Mouse (Mus musculus) liver, embryonic 14.5 days (tissue): ENCODE measurements around the gene E2f3. TPM values are rescaled to one million over a fixed set of nuclear protein-coding genes. Genes with fewer than 3 reads are reported as not detected.

Experiments
- ATAC-seq: fragments of 200-750 bp; cut with Nextera tagmentation; 2 replicates; pipeline ENCODE4 v1.8.0; 2017; ENCODE audit warnings: moderate number of reproducible peaks, mild to moderate bottlenecking, moderate library complexity; ENCODE audit not compliant: insufficient read depth
- DNase-seq, 3 experiments: peaks; one replicate each; pipeline ENCODE4 v3.0.0-alpha.2; 2012 to 2013; ENCODE audit warnings: low read depth in 3 of 3, low spot score in 3 of 3
- H3K27ac ChIP-seq: fragments of 300-500 bp; sonication (generic); 2 replicates; pipeline ENCODE4 v1.5.1; 2014; ENCODE audit warnings: moderate library complexity, mild to moderate bottlenecking, control low read depth, inconsistent platforms
- H3K27me3 ChIP-seq: fragments of 300-500 bp; sonication (generic); 2 replicates; pipeline ENCODE4 v1.6.1; 2014; ENCODE audit warnings: mild to moderate bottlenecking, low read length, moderate library complexity; ENCODE audit not compliant: control insufficient read depth, insufficient read depth
- H3K36me3 ChIP-seq: fragments of 300-500 bp; sonication (generic); replicated peaks from 2 replicates; pipeline ENCODE4 v1.6.1; 2014; ENCODE audit warnings: low read depth; ENCODE audit not compliant: control insufficient read depth, insufficient read depth
- H3K4me1 ChIP-seq, 2 experiments: fragments of 200-500 bp in 1 of 2; fragments of 300-500 bp in 1 of 2; sonication (generic) in 1 of 2; replicated peaks; 2 replicates each; pipeline ENCODE4 v1.6.1; 2012 to 2014; ENCODE audit warnings: antibody characterized with exemption in 1 of 2, inconsistent platforms in 1 of 2, low read length in 1 of 2; ENCODE audit not compliant: control insufficient read depth in 2 of 2, insufficient read depth in 2 of 2
- H3K4me2 ChIP-seq: fragments of 300-500 bp; sonication (generic); 2 replicates; pipeline ENCODE4 v1.6.1; 2014; ENCODE audit warnings: low read depth, mild to moderate bottlenecking, control low read depth, moderate library complexity
- H3K4me3 ChIP-seq, 2 experiments: fragments of 200-500 bp in 1 of 2; fragments of 300-500 bp in 1 of 2; sonication (generic) in 1 of 2; 2 replicates each; pipeline ENCODE4 v1.5.1; 2012 to 2014; ENCODE audit warnings: low read depth in 2 of 2, low read length in 2 of 2, mild to moderate bottlenecking in 2 of 2, control low read depth in 1 of 2, inconsistent platforms in 1 of 2, moderate library complexity in 1 of 2; ENCODE audit not compliant: insufficient read depth in 1 of 2
- H3K9ac ChIP-seq: fragments of 300-500 bp; sonication (generic); replicated peaks from 2 replicates; pipeline ENCODE4 v1.6.1; 2014; ENCODE audit warnings: mild to moderate bottlenecking, control low read depth, moderate library complexity
- H3K9me3 ChIP-seq: fragments of 300-500 bp; sonication (generic); 2 replicates; pipeline ENCODE4 v1.6.1; 2016; ENCODE audit warnings: low read length, mixed read lengths; ENCODE audit not compliant: control insufficient read depth
- CTCF ChIP-seq: IDR thresholded peaks from 2 replicates; pipeline ENCODE4 v1.5.1; 2016; ENCODE audit warnings: antibody characterized with exemption, low read depth, control low read depth
- EP300 ChIP-seq: IDR thresholded peaks from 2 replicates; pipeline ENCODE4 v1.6.1; 2016; ENCODE audit warnings: antibody characterized with exemption, low read depth
- WGBS: fragments of 180-500 bp; shearing (Covaris S2); extraction: QIAGEN DNeasy Blood & Tissue Kit; methylation state at CpG from one replicate; pipeline ENCODE4 v1.1.7; 2014; ENCODE audit not compliant: insufficient replicate concordance; 5-methylcytosine and 5-hydroxymethylcytosine counted together
- polyA plus RNA-seq, 2 experiments: library from polyadenylated mRNA; depleted of rRNA in 1 of 2; stranded (reverse) in 1 of 2; unstranded in 1 of 2; fragments of >200 nt; fragmentation: Nextera tagmentation in 1 of 2; extraction: Ambion mirVana in 1 of 2; gene quantifications; 2 replicates each; pipeline versions ENCODE4 v1.2.1 to v1.2.3; 2012 to 2014

Gene E2f3
- polyA plus RNA-seq, 2 experiments, result 3.4 to 5.5 TPM

DNA sequence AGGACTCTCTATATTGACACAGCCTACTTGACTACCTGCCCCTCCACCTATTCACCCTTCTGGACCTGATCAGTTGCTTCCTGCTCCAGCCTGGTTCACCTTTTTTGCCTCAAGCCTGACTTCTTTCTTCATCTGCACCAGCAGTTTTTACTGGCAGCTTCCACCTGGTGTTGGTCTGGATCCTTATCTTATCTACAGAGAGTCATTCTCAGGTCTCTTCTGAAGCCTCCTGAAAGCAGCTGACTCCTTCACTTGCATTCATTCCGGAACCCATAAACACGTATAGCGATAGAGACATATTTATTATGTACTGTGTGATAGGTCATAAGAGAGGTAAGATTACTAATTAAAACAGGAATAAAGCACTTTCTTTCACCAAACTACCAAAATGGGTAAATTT is 119.1 kb downstream of the E2f3 start:
- H3K9me3 ChIP-seq, result no peaks in the 10 kb centered on the region

DNA sequence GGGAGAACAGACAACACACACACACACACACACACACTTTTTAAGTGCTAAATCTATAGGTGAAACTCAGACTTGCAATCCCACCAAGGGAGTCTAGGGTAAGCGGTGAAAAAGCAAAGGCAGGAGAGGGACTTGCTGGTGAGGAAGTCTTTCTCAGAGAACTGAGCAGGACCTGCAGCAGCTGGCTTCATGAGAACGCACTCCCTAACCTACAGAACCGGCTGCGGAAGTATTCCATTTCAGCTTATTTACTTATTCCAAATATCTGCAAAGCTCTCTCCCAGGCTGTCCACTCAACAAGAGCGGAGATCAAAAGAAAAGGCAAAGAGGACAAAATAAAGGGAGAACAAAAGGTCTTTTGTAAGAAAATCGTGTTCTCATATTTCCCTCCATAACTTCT is 121.5 kb downstream of the E2f3 start:
- WGBS, result 64% methylated on average over 6 of the region's 6 CpGs
- no peak overlapping the region for H3K4me2 ChIP-seq
- H3K27ac ChIP-seq, result no peak overlapping the region
- no peaks in the 10 kb centered on the region for H3K9me3 ChIP-seq
- H3K9ac ChIP-seq, result no peak overlapping the region
- no peaks in the 10 kb centered on the region for H3K27me3 ChIP-seq
- H3K4me1 ChIP-seq, result no peaks in the 10 kb centered on the region
- TF ChIP-seq CTCF (no peak), EP300 (no peak)
- no peak overlapping the region for H3K4me3 ChIP-seq
- DNase-seq (no peak), ATAC-seq (no peak)
- H3K36me3 ChIP-seq, result no peaks in the 10 kb centered on the region

More for the DNA sequence above, 119.1 kb downstream of the E2f3 start:
- TF ChIP-seq CTCF (no peak), EP300 (no peak)
- Histone ChIP-seq H3K9ac (no peak overlapping the region), H3K27me3 (no peaks in the 10 kb centered on the region), H3K4me3 (no peak overlapping the region), H3K4me1 (no peaks in the 10 kb centered on the region), H3K4me2 (no peak overlapping the region), H3K27ac (no peak overlapping the region), H3K36me3 (no peaks in the 10 kb centered on the region)
- ATAC-seq (no peak), DNase-seq (no peak)
- 86% methylated on average over 3 of the region's 3 CpGs for WGBS

DNA sequence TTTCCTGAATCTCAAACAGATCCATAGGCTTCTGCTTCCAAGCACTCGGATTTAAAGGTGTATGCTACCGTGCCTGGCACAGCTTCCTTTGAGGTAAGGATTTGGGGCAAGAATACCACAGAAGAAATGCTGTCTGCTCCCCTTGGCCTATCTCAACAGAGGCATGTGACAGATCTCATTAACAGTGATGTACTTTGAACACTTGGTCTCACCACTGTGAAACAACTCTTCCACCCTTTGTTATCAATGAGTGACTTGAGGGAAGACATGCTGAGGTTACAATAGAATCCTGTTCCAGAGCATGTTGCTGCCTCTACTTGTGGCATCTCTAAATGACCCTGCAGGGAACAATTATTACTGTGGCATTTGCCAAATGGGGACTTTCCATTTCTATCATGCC is 125.8 kb downstream of the E2f3 start:
- H3K9ac ChIP-seq, result no peak overlapping the region
- no peaks in the 10 kb centered on the region; a peak in 1 of 4 replicates for H3K4me1 ChIP-seq
- TF ChIP-seq EP300, result no peak
- TF ChIP-seq CTCF, result no peak
- H3K36me3 ChIP-seq, result no peaks in the 10 kb centered on the region
- H3K27ac ChIP-seq, result no peak overlapping the region
- no peak overlapping the region for H3K4me2 ChIP-seq
- no peaks in the 10 kb centered on the region for H3K9me3 ChIP-seq
- no peak for DNase-seq
- no peaks in the 10 kb centered on the region for H3K27me3 ChIP-seq
- ATAC-seq, result no peak
- no peak overlapping the region for H3K4me3 ChIP-seq
- 52% methylated on average over 2 of the region's 2 CpGs for WGBS

DNA sequence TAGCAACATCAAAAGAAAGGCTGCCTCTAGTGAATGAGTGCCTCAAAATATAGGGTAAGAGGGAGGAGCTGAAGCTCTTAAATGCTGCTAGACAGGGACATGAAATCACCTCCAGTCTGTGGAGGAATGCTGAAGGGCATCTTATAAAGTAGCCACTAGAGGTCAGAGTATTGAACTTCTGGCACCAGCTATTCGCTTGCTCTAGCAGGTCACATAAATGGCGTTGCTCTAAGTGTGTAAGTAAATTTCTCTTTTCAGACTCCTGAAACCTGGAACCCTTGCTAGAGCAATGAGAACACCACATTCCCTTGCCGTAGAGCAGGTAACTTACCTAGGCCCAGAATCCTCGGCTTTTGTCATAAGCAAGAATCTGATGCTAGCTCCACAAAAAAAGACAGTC is 128.4 kb downstream of the E2f3 start:
- Histone ChIP-seq H3K4me1 (peaks cover 0 to 2% of the 10 kb centered on the region in 2 experiments; a peak in 1 of 4 replicates), H3K9me3 (no peaks in the 10 kb centered on the region), H3K9ac (no peak overlapping the region), H3K27me3 (no peaks in the 10 kb centered on the region), H3K4me3 (no peak overlapping the region), H3K27ac (no peak overlapping the region), H3K36me3 (no peaks in the 10 kb centered on the region), H3K4me2 (no peak overlapping the region)
- TF ChIP-seq EP300 (no peak), CTCF (peak; percentile 57)
- WGBS, result 15% methylated on average over 4 of the region's 4 CpGs
- ATAC-seq (no peak), DNase-seq (peak in 2 of 3 experiments; percentile 14 to 16)

Other genes with a start within 250 kb of the E2f3 start
- gene Cdkal1, start 130.4 kb downstream of the E2f3 start, polyA plus RNA-seq (2012; rRNA removed), result 1.5 and 2.0 TPM in 2 replicates
- gene Cdkal1, start 130.4 kb downstream of the E2f3 start, polyA plus RNA-seq (2014; fragmentation: Nextera tagmentation; extraction: Ambion mirVana), result 7.7 and 8.4 TPM in 2 replicates
- gene Mboat1, start 150.4 kb upstream of the E2f3 start, polyA plus RNA-seq (2012; rRNA removed), result 0.60 and 0.65 TPM in 2 replicates
- 1.2 and 1.4 TPM in 2 replicates for gene Mboat1, start 150.4 kb upstream of the E2f3 start, polyA plus RNA-seq (2014; fragmentation: Nextera tagmentation; extraction: Ambion mirVana)